Mouse (Mus musculus): ENCODE results near the gene Dip2c. TPM values are rescaled to one million over a fixed set of nuclear protein-coding genes. Genes with fewer than 3 reads are reported as not detected.
A peak's percentile ranks its signal among the peaks of the same experiment; 100 is the strongest.

The Dip2c gene
- polyA plus RNA-seq, 1 experiment from 2014 or later: 4.3 TPM

GRCm38 (mm10) chr13:9547698-9548344, 271.5 kb downstream of the Dip2c start:
- Histone ChIP-seq H3K4me1 (ENCODE audit: insufficient read depth, low read length) (no peaks in the 10 kb centered on the region), H3K9ac (replicated peaks; ENCODE audit: low read length) (no peak overlapping the region), H3K4me2 (replicated peaks; ENCODE audit: low read depth, low read length) (no peak overlapping the region; the same call in 1 of the 2 replicates), H3K4me3 (ENCODE audit: low read length) (no peak overlapping the region), H3K27me3 (ENCODE audit: insufficient read depth, low read length) (no peaks in the 10 kb centered on the region), H3K27ac (ENCODE audit: low read length) (no peak overlapping the region), H3K36me3 (ENCODE audit: insufficient read depth, low read length) (no peaks in the 10 kb centered on the region), H3K9me3 (ENCODE audit: low read length) (no peaks in the 10 kb centered on the region)
- WGBS: 14% methylated on average over 9 of the region's 9 CpGs
- ATAC-seq (ENCODE audit: low FRiP score, low TSS enrichment): no peak

- Histone ChIP-seq H3K9ac (replicated peaks; ENCODE audit: low read length) (no peak overlapping the region), H3K27ac (ENCODE audit: low read length) (no peak overlapping the region), H3K4me2 (replicated peaks; ENCODE audit: low read depth, low read length) (no peak overlapping the region), H3K4me3 (ENCODE audit: low read length) (no peak overlapping the region), H3K36me3 (ENCODE audit: insufficient read depth, low read length) (0 out of 2 replicates have a peak, but pooled peaks cover 8% of the 10 kb centered on the region), H3K4me1 (ENCODE audit: insufficient read depth, low read length) (no peaks in the 10 kb centered on the region), H3K9me3 (ENCODE audit: low read length) (no peaks in the 10 kb centered on the region), H3K27me3 (ENCODE audit: insufficient read depth, low read length) (no peaks in the 10 kb centered on the region)
- WGBS: 82% methylated on average over 1 of the region's 1 CpGs
- ATAC-seq (ENCODE audit: low FRiP score, low TSS enrichment): no peak
Measured at GRCm38 (mm10) chr13:9562099-9562498, 285.8 kb downstream of the Dip2c start.

- WGBS: 19% methylated on average over 2 of the region's 2 CpGs
- Histone ChIP-seq H3K4me3 (ENCODE audit: low read length) (no peak overlapping the region), H3K27me3 (ENCODE audit: insufficient read depth, low read length) (no peaks in the 10 kb centered on the region), H3K4me2 (replicated peaks; ENCODE audit: low read depth, low read length) (no peak overlapping the region), H3K9me3 (ENCODE audit: low read length) (no peaks in the 10 kb centered on the region), H3K36me3 (ENCODE audit: insufficient read depth, low read length) (peaks cover 8% of the 10 kb centered on the region; the same call in 1 of the 2 replicates), H3K4me1 (ENCODE audit: insufficient read depth, low read length) (no peaks in the 10 kb centered on the region), H3K9ac (replicated peaks; ENCODE audit: low read length) (no peak overlapping the region), H3K27ac (ENCODE audit: low read length) (no peak overlapping the region)
- ATAC-seq (ENCODE audit: low FRiP score, low TSS enrichment): no peak
Measured at GRCm38 (mm10) chr13:9562921-9563320, 286.6 kb downstream of the Dip2c start.

- WGBS: 88% methylated on average over 5 of the region's 5 CpGs
- Histone ChIP-seq H3K27ac (ENCODE audit: low read length) (no peak overlapping the region), H3K36me3 (ENCODE audit: insufficient read depth, low read length) (peaks cover 12% of the 10 kb centered on the region), H3K4me3 (ENCODE audit: low read length) (no peak overlapping the region), H3K9me3 (ENCODE audit: low read length) (no peaks in the 10 kb centered on the region), H3K4me2 (replicated peaks; ENCODE audit: low read depth, low read length) (no peak overlapping the region), H3K9ac (replicated peaks; ENCODE audit: low read length) (no peak overlapping the region), H3K4me1 (ENCODE audit: insufficient read depth, low read length) (no peaks in the 10 kb centered on the region), H3K27me3 (ENCODE audit: insufficient read depth, low read length) (no peaks in the 10 kb centered on the region)
- no peak for ATAC-seq (ENCODE audit: low FRiP score, low TSS enrichment)
Measured at GRCm38 (mm10) chr13:9568852-9569251, 292.5 kb downstream of the Dip2c start.

GRCm38 (mm10) chr13:9576686-9577085, 300.4 kb downstream of the Dip2c start:
- H3K27ac ChIP-seq (ENCODE audit: low read length): no peak overlapping the region
- H3K36me3 ChIP-seq (ENCODE audit: insufficient read depth, low read length): 0 out of 2 replicates have a peak, but pooled peaks cover 2% of the 10 kb centered on the region
- H3K4me3 ChIP-seq (ENCODE audit: low read length): no peak overlapping the region
- H3K4me1 ChIP-seq (ENCODE audit: insufficient read depth, low read length): 0 out of 2 replicates have a peak, but pooled peaks cover under 1% of the 10 kb centered on the region
- no peaks in the 10 kb centered on the region for H3K9me3 ChIP-seq (ENCODE audit: low read length)
- H3K9ac ChIP-seq (replicated peaks; ENCODE audit: low read length): no peak overlapping the region
- no peak overlapping the region for H3K4me2 ChIP-seq (replicated peaks; ENCODE audit: low read depth, low read length)
- no peak for ATAC-seq (ENCODE audit: low FRiP score, low TSS enrichment)
- no peaks in the 10 kb centered on the region for H3K27me3 ChIP-seq (ENCODE audit: insufficient read depth, low read length)
- WGBS: 83% methylated on average over 4 of the region's 4 CpGs

GRCm38 (mm10) chr13:9578456-9578855, 302.1 kb downstream of the Dip2c start:
- ATAC-seq (ENCODE audit: low FRiP score, low TSS enrichment): no peak
- 79% methylated on average over 4 of the region's 4 CpGs for WGBS
- H3K4me2 ChIP-seq (replicated peaks; ENCODE audit: low read depth, low read length): no peak overlapping the region

GRCm38 (mm10) chr13:9581821-9582220, 305.5 kb downstream of the Dip2c start:
- Histone ChIP-seq H3K4me2 (replicated peaks; ENCODE audit: low read depth, low read length) (no peak overlapping the region), H3K36me3 (ENCODE audit: insufficient read depth, low read length) (0 out of 2 replicates have a peak, but pooled peaks cover under 1% of the 10 kb centered on the region), H3K27ac (ENCODE audit: low read length) (no peak overlapping the region), H3K9me3 (ENCODE audit: low read length) (no peaks in the 10 kb centered on the region), H3K4me1 (ENCODE audit: insufficient read depth, low read length) (0 out of 2 replicates have a peak, but pooled peaks cover 3% of the 10 kb centered on the region), H3K9ac (replicated peaks; ENCODE audit: low read length) (no peak overlapping the region), H3K4me3 (ENCODE audit: low read length) (no peak overlapping the region), H3K27me3 (ENCODE audit: insufficient read depth, low read length) (no peaks in the 10 kb centered on the region)
- ATAC-seq (ENCODE audit: low FRiP score, low TSS enrichment): peak; percentile 71; the same call in 1 of the 2 replicates

More at GRCm38 (mm10) chr13:9578456-9578855, 302.1 kb downstream of the Dip2c start:
- 0 out of 2 replicates have a peak, but pooled peaks cover 2% of the 10 kb centered on the region for H3K36me3 ChIP-seq (ENCODE audit: insufficient read depth, low read length)
- H3K4me1 ChIP-seq (ENCODE audit: insufficient read depth, low read length): 0 out of 2 replicates have a peak, but pooled peaks cover 3% of the 10 kb centered on the region
- H3K9ac ChIP-seq (replicated peaks; ENCODE audit: low read length): no peak overlapping the region
- H3K4me3 ChIP-seq (ENCODE audit: low read length): no peak overlapping the region
- no peaks in the 10 kb centered on the region for H3K9me3 ChIP-seq (ENCODE audit: low read length)
- no peaks in the 10 kb centered on the region for H3K27me3 ChIP-seq (ENCODE audit: insufficient read depth, low read length)
- H3K27ac ChIP-seq (ENCODE audit: low read length): no peak overlapping the region

- no peaks in the 10 kb centered on the region for H3K27me3 ChIP-seq (ENCODE audit: insufficient read depth, low read length)
- H3K27ac ChIP-seq (ENCODE audit: low read length): no peak overlapping the region
- H3K4me2 ChIP-seq (replicated peaks; ENCODE audit: low read depth, low read length): no peak overlapping the region
- H3K9me3 ChIP-seq (ENCODE audit: low read length): no peaks in the 10 kb centered on the region
- H3K4me3 ChIP-seq (ENCODE audit: low read length): no peak overlapping the region
- H3K9ac ChIP-seq (replicated peaks; ENCODE audit: low read length): no peak overlapping the region
- H3K4me1 ChIP-seq (ENCODE audit: insufficient read depth, low read length): 0 out of 2 replicates have a peak, but pooled peaks cover 3% of the 10 kb centered on the region
- H3K36me3 ChIP-seq (ENCODE audit: insufficient read depth, low read length): no peaks in the 10 kb centered on the region
- ATAC-seq (ENCODE audit: low FRiP score, low TSS enrichment): no peak
Measured at GRCm38 (mm10) chr13:9583579-9583978, 307.3 kb downstream of the Dip2c start.

GRCm38 (mm10) chr13:9599334-9600096, 323.2 kb downstream of the Dip2c start:
- no peak overlapping the region for H3K27ac ChIP-seq (ENCODE audit: low read length)
- ATAC-seq (ENCODE audit: low FRiP score, low TSS enrichment): no peak
- H3K4me3 ChIP-seq (ENCODE audit: low read length): no peak overlapping the region
- WGBS: 84% methylated on average over 6 of the region's 6 CpGs
- no peak overlapping the region for H3K4me2 ChIP-seq (replicated peaks; ENCODE audit: low read depth, low read length)
- H3K27me3 ChIP-seq (ENCODE audit: insufficient read depth, low read length): no peaks in the 10 kb centered on the region
- H3K9me3 ChIP-seq (ENCODE audit: low read length): no peaks in the 10 kb centered on the region
- H3K9ac ChIP-seq (replicated peaks; ENCODE audit: low read length): no peak overlapping the region
- H3K4me1 ChIP-seq (ENCODE audit: insufficient read depth, low read length): no peaks in the 10 kb centered on the region
- H3K36me3 ChIP-seq (ENCODE audit: insufficient read depth, low read length): no peaks in the 10 kb centered on the region

- no peaks in the 10 kb centered on the region for H3K4me1 ChIP-seq (ENCODE audit: insufficient read depth, low read length)
- no peak overlapping the region for H3K27ac ChIP-seq (ENCODE audit: low read length)
- H3K27me3 ChIP-seq (ENCODE audit: insufficient read depth, low read length): no peaks in the 10 kb centered on the region
- no peak overlapping the region for H3K9ac ChIP-seq (replicated peaks; ENCODE audit: low read length)
- H3K36me3 ChIP-seq (ENCODE audit: insufficient read depth, low read length): no peaks in the 10 kb centered on the region
- H3K4me2 ChIP-seq (replicated peaks; ENCODE audit: low read depth, low read length): no peak overlapping the region
- H3K4me3 ChIP-seq (ENCODE audit: low read length): no peak overlapping the region
- no peak for ATAC-seq (ENCODE audit: low FRiP score, low TSS enrichment)
- WGBS: 81% methylated on average over 3 of the region's 3 CpGs
- no peaks in the 10 kb centered on the region for H3K9me3 ChIP-seq (ENCODE audit: low read length)
Measured at GRCm38 (mm10) chr13:9601350-9601749, 325.0 kb downstream of the Dip2c start.
